Mouse (Mus musculus) retina, embryonic 14.5 days (tissue): ENCODE data around the gene Pde4d.
A peak's percentile ranks its signal among the peaks of the same experiment; 100 is the strongest.

ENCODE experiments used
- DNase-seq: peaks from one replicate; pipeline ENCODE4 v3.0.0-alpha.2; 2015; ENCODE audit warnings: low spot score

The Pde4d gene

DNA sequence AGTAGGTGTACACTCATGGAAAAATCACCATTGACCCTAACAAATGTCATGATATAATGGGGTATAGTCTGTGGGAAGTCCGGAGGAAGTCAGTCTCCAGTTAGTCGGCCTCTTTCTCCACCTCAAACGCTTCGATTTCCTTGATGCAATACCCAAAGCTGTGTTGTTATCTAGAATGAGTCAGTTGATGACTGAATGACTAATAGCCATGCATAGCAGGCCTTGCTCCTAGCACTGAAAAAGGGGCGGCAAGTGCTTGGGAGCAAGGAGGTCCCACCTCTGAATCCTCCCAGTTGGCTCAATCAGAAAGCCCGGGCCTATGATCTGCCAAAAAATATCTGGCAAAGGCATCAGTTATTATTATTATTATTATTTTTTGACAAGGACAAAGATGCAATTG lies 1209.4 kb downstream of the Pde4d start:
- no peak for DNase-seq

- no peak for DNase-seq
Observed at GRCm38 (mm10) chr13:109661345-109661744, 1211.6 kb downstream of the Pde4d start.

DNA sequence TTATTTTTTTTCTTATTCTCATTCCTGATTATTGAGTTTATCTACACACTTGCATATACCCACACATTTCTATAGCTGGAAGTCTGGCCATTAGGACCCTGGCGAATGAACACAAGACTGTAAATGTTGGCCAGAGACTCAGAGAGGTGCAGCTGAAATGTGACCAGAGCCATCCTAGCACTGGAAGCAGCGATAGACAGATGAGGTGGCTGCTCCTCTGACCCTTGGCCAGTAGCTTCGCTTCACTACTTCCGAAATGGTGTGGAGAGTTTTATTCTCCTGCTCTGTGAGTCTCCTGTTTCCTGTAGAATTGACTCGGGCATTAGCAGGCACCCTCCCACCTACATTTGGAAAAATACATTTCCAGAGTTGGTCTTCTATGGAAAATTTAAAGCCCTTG lies 1212.4 kb downstream of the Pde4d start:
- DNase-seq = no peak

GRCm38 (mm10) chr13:109662731-109663130 lies 1213.0 kb downstream of the Pde4d start:
- no peak for DNase-seq

GRCm38 (mm10) chr13:109664956-109665802 lies 1215.4 kb downstream of the Pde4d start:
- peak; percentile 46 for DNase-seq

DNA sequence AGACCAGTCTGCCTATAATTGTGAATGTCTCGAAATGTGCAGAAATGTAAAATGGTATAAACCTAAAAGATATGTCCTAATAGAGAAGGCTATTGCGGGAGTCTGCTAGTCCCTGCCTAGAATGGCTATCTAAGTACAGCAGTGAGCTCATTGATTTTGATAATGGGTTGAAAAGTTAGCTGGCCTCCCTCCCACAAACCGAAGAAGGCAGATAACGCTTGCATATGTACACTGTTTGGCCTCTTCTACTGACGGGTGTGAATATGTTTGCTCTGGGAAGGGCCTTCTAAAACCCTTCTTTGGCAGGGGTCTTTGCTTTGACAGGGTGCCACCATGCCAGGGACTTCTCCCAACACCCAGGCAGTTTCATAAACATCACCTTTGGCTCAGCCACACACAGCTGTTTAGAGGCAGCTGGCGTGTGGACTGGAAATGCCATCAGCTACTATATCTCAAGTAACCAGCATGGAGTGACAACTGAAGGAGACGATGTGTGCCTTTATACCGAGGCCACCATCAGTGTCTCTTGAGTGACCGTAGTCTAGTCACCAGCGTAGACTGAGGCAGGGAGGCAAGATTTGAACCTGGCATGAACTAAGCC lies 1216.2 kb downstream of the Pde4d start:
- no peak for DNase-seq

DNA sequence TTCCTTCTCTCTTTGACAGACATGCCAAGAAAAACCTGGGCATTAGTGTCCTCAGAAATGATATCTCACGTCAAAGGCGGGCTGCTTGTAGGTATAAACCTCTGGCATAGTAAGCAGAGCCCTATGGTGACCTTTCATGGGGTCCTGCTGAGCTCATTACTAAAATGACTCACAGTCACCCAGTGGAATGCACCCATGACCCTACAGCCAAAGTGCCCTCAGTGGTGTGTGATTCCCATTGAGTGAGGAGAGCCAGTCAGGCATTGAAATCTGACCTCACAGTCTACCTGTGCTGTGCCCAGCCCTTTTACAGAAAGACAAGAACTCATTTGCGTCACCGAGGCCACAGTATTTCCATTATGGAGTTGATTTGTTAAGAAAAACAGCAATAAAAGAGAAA lies 1220.2 kb downstream of the Pde4d start:
- DNase-seq = no peak

DNA sequence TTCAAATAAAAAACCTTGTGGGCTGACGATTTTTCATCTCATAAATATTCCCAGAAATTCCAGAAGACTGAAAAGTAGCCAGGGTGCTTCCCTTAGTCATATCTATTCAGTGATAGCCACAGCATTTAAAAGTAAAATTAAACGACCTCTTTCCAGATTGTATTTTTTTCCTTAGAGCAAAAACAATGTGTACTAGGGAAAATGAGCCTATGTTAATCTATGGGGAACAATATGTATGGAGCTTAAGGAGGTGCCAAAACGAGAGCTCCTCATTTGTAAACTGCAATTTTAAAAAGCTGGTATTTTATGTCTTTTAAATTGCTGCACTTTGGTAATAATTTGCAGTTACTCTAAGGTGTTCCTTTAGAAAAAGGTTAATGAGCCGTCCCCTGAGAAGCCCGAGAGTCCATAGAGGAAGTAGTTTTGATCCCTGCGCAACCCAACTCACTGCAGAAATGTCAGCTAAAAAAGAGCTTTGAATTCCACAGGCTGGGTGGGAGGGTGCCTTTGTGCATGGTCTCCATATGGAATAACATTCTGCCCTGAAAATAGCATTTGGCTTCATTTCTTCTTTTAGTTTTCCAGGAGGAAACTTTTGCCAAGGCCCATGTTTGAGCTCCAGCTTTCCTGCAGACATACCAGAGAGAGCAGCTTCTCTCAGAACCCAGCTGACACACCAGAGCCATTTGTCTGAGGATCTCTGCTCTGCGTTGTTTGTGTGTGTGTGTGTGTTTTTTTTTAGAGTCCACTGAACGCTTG lies 1222.0 kb downstream of the Pde4d start:
- no peak for DNase-seq

- DNase-seq = no peak
Observed at GRCm38 (mm10) chr13:109677047-109677446, 1227.3 kb downstream of the Pde4d start.

DNA sequence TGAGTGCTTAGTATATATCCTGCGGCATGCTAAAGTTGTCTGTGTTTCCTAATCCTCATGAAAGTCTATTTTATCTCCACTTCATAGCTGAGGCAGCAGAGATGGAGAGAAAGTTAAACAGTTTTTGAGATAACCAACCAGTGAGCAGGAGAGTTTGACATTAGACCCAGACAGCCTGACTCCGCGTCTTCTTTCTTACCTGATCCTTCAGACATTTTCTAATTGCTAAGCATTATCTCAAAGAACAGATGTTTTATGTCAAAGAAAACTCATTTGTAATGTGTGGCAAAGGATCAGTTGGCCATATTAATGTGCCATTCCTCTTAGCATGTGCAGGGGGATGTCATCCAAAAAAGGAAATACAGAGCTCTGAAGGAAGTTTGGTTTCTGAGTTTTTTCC lies 1227.9 kb downstream of the Pde4d start:
- DNase-seq = no peak

GRCm38 (mm10) chr13:109678991-109679390 lies 1229.2 kb downstream of the Pde4d start:
- no peak for DNase-seq

- no peak for DNase-seq
Observed at GRCm38 (mm10) chr13:109680229-109680628, 1230.5 kb downstream of the Pde4d start.

- no peak for DNase-seq
Observed at GRCm38 (mm10) chr13:109681699-109682293, 1232.0 kb downstream of the Pde4d start.

- no peak for DNase-seq
Observed at GRCm38 (mm10) chr13:109683001-109683400, 1233.3 kb downstream of the Pde4d start.

DNA sequence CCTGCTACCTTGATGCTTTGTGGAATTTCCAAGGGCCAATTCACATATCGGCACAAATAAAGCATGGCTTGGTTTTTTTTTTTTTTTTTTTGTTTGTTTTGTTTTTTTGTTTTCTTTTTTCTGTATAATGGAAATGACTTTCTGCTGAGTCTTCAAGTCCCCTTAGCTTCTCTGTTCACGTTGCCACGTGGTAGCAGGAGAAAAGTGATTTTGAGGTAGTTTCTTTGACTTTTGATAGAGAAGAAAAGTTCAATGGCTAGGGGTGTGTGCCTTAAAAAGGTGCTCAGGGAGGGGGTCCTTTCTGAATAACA lies 1235.2 kb downstream of the Pde4d start:
- no peak for DNase-seq

GRCm38 (mm10) chr13:109685296-109686115 lies 1235.8 kb downstream of the Pde4d start:
- peak; percentile 65 for DNase-seq

GRCm38 (mm10) chr13:109686116-109686876 lies 1236.5 kb downstream of the Pde4d start:
- DNase-seq = no peak

DNA sequence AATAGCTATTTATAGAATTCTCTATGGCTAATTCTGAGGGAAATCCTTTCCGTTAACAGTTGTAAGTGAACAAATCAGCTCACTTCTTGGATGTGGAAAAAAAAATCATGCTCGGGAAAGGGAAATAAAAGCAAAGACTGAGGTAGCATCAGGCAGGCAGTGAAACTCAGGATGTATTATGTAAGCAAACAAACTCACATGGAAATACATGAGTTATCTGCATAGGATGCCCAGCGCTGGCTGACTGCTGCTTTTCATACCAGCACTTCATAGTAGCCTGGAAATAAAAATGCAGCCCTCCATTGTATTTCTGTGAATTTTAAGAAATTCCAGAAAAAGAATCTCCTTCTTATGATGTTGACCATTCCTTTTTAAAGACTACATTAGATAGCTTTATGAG lies 1237.2 kb downstream of the Pde4d start:
- DNase-seq = no peak

DNA sequence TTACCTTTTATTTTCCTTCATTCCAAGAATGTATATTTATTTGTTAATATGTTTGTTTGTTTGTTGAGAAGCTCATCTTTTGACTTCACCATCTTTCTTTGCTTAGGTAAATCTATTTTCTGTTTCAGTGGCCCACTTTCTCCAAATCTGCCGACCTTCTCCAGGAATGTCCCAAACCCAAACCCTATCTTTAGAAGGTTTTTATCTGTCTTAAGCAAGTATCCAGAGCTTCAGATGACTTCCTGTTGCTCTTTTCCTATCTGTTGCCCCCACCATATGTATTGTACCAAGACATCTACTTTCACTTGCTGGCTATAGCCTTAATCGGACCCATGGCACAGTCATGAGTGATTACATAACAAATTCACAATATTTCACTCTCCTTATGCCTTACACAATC lies 1238.4 kb downstream of the Pde4d start:
- DNase-seq = no peak

- DNase-seq = no peak
Observed at GRCm38 (mm10) chr13:109689176-109689575, 1239.4 kb downstream of the Pde4d start.

DNA sequence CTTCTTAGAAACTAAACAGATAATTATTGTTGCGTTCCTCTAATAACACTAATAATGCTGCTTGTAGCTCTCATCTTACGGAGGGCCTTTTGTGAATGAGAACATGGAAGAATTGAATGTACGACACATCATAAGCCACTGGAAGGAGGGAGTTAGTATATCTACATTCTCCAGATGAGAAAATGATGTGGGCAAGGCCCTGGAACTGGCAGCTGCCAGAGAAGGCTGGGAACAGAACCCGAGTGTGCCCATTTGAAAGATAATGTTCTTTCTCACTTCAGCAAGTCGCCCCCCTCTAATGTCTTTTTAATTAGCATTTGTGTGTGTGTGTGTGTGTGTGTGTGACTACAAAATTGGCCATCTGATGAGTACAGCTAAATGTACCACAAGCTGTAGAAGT lies 1240.8 kb downstream of the Pde4d start:
- no peak for DNase-seq
